Comparison of ENCODE assay signal across 17 mouse cellular contexts in the genomic region with DNA sequence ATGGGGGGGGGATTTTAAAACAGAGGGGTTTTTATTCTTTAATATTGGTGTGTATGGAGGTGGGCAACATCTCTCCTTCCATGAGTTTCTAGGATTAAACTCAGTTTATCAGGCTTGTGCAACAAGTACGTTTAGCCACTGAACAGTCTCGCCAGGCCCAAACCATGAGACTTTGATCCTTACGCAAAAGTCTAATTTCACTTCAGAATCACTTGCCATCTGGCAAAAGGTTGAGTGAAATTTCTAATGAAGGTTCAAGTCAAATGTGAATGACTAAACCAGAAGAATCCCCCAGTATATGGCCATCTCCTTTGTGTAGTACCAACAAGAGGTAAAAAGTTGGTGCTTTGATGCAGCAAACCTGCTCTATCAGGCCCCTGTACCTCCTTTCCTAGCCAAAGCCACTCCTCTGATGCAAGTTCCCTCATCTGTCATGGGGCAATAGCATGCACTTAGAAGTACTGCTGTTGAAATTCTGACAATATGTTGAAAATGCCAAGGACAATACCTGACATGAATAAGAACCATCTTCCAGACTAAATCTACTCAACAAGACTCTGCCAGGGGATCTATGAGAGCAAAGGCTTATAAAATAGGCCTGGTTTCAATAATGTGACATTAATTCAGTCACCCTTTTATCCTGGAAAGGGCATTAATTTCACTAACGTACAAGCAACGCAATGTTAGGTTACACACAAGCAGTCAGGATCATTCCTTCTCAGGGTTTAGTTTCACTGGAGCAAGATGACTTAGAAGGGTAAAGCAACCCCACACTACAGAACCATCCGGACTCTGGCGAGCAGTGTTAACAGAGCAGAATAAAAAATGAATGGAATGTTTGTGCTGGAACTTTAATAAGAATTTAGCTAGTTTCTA. TPM values are rescaled to one million over a fixed set of nuclear protein-coding genes. Genes with fewer than 3 reads are reported as not detected.
A peak's percentile ranks its signal among the peaks of the same experiment; 100 is the strongest.
DNase-seq lines count a peak whose midpoint lies in the region; ATAC-seq and TF ChIP-seq lines count a peak whose summit lies in the region.
"Had no signal": no experiment of that assay in that cellular context is flagged by ENCODE, and none has a peak within 500 bp of the region (broad histone marks: within the 10 kb centered on the region; RNA-seq: fewer than 3 reads in every experiment).

No protein-coding gene starts in this region.

- WGBS in limb, embryonic 14.5 days = 61% methylated on average over 7 of the region's 7 CpGs
- WGBS in limb, embryonic 10.5 days = 87% methylated on average over 7 of the region's 7 CpGs
- WGBS in bone marrow, adult 2 months = 64% methylated on average over 7 of the region's 7 CpGs

- TF ChIP-seq POLR2A in limb, embryonic 14.5 days (IDR thresholded peaks at IDR 0.05; ENCODE audit: borderline replicate concordance, extremely low read depth, insufficient read depth, insufficient read length) = no peak
- no peak for TF ChIP-seq POLR2A in bone marrow, adult 2 months (IDR thresholded peaks at IDR 0.05; ENCODE audit: borderline replicate concordance, control insufficient read depth, low read depth, low read length)

- no peak overlapping the region for H3K27ac ChIP-seq in limb, embryonic 14.5 days (replicated peaks; ENCODE audit: low read depth, low read length)
- H3K27ac ChIP-seq in limb, embryonic 10.5 days = no peak overlapping the region
- peak overlapping the region; percentile 73; the same call in 1 of the 2 replicates for H3K27ac ChIP-seq in bone marrow, adult 2 months (ENCODE audit: control insufficient read depth, insufficient read depth, low read depth, low read length, poor library complexity)
- H3K27ac ChIP-seq: limb, embryonic 12.5 days; midbrain, embryonic 12.5 days had no signal

- H3K9ac ChIP-seq in limb, embryonic 14.5 days (ENCODE audit: low read depth, low read length, severe bottlenecking) = no peak overlapping the region
- H3K9ac ChIP-seq: forebrain, postnatal 0 days; limb, embryonic 12.5 days; midbrain, embryonic 12.5 days had no signal

- H3K4me1 ChIP-seq in limb, embryonic 14.5 days (ENCODE audit: control insufficient read depth, insufficient read depth, low read length) = peaks cover 3% of the 10 kb centered on the region; the same call in 1 of the 2 replicates
- no peaks in the 10 kb centered on the region for H3K4me1 ChIP-seq in limb, embryonic 10.5 days
- peaks cover 4% of the 10 kb centered on the region for H3K4me1 ChIP-seq in bone marrow, adult 2 months (ENCODE audit: control insufficient read depth, insufficient read depth, low read length)
- H3K4me1 ChIP-seq: limb, embryonic 12.5 days; midbrain, embryonic 12.5 days had no signal

- intact Hi-C loops in gastrocnemius, postnatal 36 days (cut with DNase I) = no loop called here

- H3K27me3 ChIP-seq in limb, embryonic 14.5 days (ENCODE audit: control insufficient read depth, insufficient read depth, low read length) = no peaks in the 10 kb centered on the region
- no peaks in the 10 kb centered on the region for H3K27me3 ChIP-seq in limb, embryonic 10.5 days (ENCODE audit: low read depth, poor library complexity, severe bottlenecking)
- H3K27me3 ChIP-seq: limb, embryonic 12.5 days; midbrain, embryonic 12.5 days had no signal

- no peak for ATAC-seq in limb, embryonic 14.5 days (ENCODE audit: low FRiP score, low read depth)
- ATAC-seq: forebrain, postnatal 0 days had no signal

- no peak for TF ChIP-seq CTCF in bone marrow, adult 2 months (IDR thresholded peaks at IDR 0.05; ENCODE audit: control insufficient read depth, insufficient read depth, low read length)

- H3K36me3 ChIP-seq in limb, embryonic 14.5 days (ENCODE audit: control insufficient read depth, insufficient read depth, low read length) = no peaks in the 10 kb centered on the region
- no peaks in the 10 kb centered on the region for H3K36me3 ChIP-seq in limb, embryonic 10.5 days
- H3K36me3 ChIP-seq: limb, embryonic 12.5 days; midbrain, embryonic 12.5 days had no signal

- H3K9me3 ChIP-seq in limb, embryonic 14.5 days (ENCODE audit: control insufficient read depth, low read length) = no peaks in the 10 kb centered on the region
- no peaks in the 10 kb centered on the region for H3K9me3 ChIP-seq in limb, embryonic 10.5 days (replicated peaks)
- H3K9me3 ChIP-seq: limb, embryonic 12.5 days; midbrain, embryonic 12.5 days had no signal

- H3K4me2 ChIP-seq in limb, embryonic 14.5 days (replicated peaks; ENCODE audit: low read depth, low read length, severe bottlenecking) = 0 out of 2 replicates have a peak overlapping the region, but pooled peaks have one; percentile 1
- H3K4me2 ChIP-seq: limb, embryonic 12.5 days; midbrain, embryonic 12.5 days had no signal

- H3K4me3 ChIP-seq in limb, embryonic 14.5 days (replicated peaks; ENCODE audit: low read length) = no peak overlapping the region
- no peak overlapping the region for H3K4me3 ChIP-seq in limb, embryonic 10.5 days
- no peak overlapping the region for H3K4me3 ChIP-seq in bone marrow, adult 2 months (replicated peaks; ENCODE audit: control insufficient read depth, low read depth, low read length)
- H3K4me3 ChIP-seq: erythroblast, embryonic 14.5 days; gastrocnemius, adult 2 months; limb, embryonic 12.5 days; midbrain, embryonic 12.5 days; myocyte had no signal

- DNase-seq in adrenal gland, postnatal 10 days = peak; percentile 23
- DNase-seq in adrenal gland, adult 18-20 months (ENCODE audit: low spot score in 2 of 2) = no peak
- peak; percentile 8 for DNase-seq in limb, embryonic 14.5 days (ENCODE audit: low spot score)
- no peak for DNase-seq in limb, embryonic 10.5 days (ENCODE audit: low spot score)
- peak; percentile 22 for DNase-seq in kidney, postnatal 14 days
- DNase-seq in gastrocnemius, postnatal 36 days = no peak
- DNase-seq in cerebellum, adult 11-12 months = no peak
- DNase-seq: cerebellum, adult 9-11 months; embryo, embryonic 11 days; forebrain, postnatal 0 days; gastrocnemius, adult 2 months; thymus, postnatal 4 days had no signal

RNA-seq across cellular contexts. Expression of a gene that starts 51.9 kb away (rescaled TPM):
- total RNA-seq in adrenal gland, postnatal 10 days (2021) = 100 to 1,000 TPM in 1 of 2 experiments, 10 to 100 TPM in 1; 89.7 to 171 TPM
- total RNA-seq in adrenal gland, adult 18-20 months (2021) = 100 to 1,000 TPM in 1 of 2 experiments, 10 to 100 TPM in 1; 78.1 to 102 TPM
- polyA plus RNA-seq in limb, embryonic 14.5 days (2012; rRNA removed) = 12.5 and 15.8 TPM in 2 replicates
- polyA plus RNA-seq in limb, embryonic 14.5 days (2014; fragmentation: Nextera tagmentation; extraction: Ambion mirVana) = 18.4 and 19.4 TPM in 2 replicates
- polyA plus RNA-seq in limb, embryonic 10.5 days (2016; fragmentation: Nextera tagmentation; extraction: Ambion mirVana) = 32.3 and 37.6 TPM in 2 replicates
- polyA plus RNA-seq in bone marrow, adult 2 months (2011; ENCODE audit: insufficient read depth, insufficient read length, low replicate concordance, missing spikeins) = 7.6 and 22.4 TPM in 2 replicates
- total RNA-seq in gastrocnemius, postnatal 36 days (2021) = 10 to 100 TPM; 73.1 to 74.3 TPM

Comparison
In these comparisons a context has a peak if more than half of its experiments do, and no peak if none do; other contexts are left out.
1. DNase-seq: peak in adrenal gland, postnatal 10 days (single experiment), limb, embryonic 14.5 days (single experiment) and kidney, postnatal 14 days (single experiment); none in adrenal gland, adult 18-20 months (0 of 2), limb, embryonic 10.5 days (single experiment), gastrocnemius, postnatal 36 days (0 of 2) and cerebellum, adult 11-12 months (single experiment).